Mouse (Mus musculus): ENCODE measurements around the gene Pdlim7.

The Pdlim7 gene

DNA sequence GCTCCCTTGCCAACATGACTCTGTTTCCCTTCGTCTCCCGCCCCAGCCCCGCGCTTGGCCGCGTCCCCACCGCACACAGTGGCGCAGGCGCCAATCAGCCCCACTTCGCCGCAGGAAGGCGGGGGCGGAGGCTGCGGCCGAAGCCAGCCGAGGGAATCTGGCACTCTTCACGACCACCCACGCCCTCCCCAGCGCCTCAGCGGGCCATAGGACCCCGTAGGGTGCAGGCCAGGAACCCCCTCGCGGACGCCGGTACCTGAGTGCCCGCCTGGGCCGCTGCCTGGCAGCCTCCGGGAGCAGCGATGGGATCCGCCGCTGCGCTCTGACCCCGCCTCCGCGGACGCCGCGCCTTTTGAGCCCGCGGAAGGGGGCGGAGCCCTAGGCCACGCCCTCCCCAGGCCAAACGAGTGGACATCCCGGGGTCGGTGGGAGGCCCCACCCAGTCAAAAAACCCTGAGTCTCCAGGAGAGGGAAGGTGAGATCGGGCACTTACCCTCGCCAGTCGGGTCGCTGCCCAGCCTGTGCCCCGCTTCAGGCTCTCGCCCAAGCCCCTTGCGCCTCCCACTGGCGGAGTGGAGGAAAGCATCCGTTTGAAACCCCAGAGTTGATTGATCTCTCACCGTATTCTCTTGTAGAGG, at the start of gene Pdlim7:
TSS of gene Pdlim7 (minus strand) at position 566 of the 638 bp plus-strand sequence.
- peak; percentile 84 to 86 for DNase-seq (ENCODE audit: low spot score in 2 of 2)

DNA sequence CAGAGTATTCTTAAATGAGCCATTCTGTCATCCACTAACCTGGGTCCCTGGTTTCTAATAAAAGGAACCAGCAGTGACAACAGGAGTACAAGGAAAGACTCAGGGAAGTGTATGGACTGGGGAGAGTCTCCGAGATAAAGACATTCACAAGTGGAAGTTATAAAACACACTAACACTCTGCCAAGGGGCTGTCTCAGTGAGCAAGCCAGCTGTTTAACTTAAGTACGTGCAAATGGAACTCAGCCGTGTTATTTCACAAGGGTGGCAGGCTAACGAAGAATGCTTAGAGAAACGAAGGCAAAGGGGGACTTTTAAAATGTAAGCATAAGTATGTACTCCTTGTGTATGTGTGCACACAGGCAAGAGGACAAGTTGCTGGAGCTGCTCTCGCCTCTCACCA, 44.0 kb upstream of the Pdlim7 start:
- no peak for DNase-seq (ENCODE audit: low spot score in 2 of 2)

DNA sequence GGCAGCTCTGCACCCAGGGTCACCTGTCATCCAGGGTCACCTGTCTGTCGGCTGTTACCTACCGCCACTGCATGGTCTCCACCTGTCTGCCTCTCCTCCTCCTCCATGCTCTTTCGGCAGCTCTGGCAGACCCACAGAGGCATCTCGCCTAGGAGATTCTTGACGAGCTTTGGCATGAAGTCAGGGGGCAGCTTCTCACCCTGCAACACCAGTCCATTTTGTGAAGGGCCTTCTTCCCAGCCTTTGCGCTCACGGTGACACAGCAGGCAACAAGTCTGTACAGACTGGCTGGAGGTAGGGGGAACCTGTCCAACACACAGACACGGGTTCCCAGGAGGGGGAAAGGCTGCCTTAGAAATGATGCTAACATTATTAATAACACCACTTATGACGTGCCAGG, 42.4 kb upstream of the Pdlim7 start:
- DNase-seq (ENCODE audit: low spot score in 2 of 2), result no peak

DNA sequence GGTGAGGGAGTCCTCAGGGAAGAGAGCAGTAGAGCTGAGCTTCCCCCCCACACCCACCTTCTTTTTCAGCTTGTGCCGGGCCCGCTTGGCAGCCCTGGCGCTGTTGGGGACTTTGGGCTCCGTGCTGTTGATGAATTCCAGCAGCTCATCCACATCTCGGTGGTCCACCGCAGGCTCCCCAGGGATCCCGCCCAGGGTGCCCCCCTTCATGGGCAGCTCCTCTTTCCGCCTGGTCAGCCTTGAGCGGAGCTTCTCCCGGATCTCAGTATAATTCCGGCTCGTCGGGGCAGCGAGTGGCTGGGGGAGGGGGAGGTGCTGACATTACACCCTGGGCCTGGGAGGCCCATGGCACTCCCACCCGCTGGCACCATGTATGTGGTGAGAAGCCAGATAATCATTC, 35.6 kb upstream of the Pdlim7 start:
- no peak for DNase-seq (ENCODE audit: low spot score in 2 of 2)

GRCm38 (mm10) chr13:55548426-55548825, 35.0 kb upstream of the Pdlim7 start:
- DNase-seq (ENCODE audit: low spot score in 2 of 2), result no peak

GRCm38 (mm10) chr13:55547916-55548315, 34.4 kb upstream of the Pdlim7 start:
- no peak for DNase-seq (ENCODE audit: low spot score in 2 of 2)

- no peak for DNase-seq (ENCODE audit: low spot score in 2 of 2)
These were observed 31.3 kb upstream of the Pdlim7 start for GRCm38 (mm10) chr13:55544792-55545191.

DNA sequence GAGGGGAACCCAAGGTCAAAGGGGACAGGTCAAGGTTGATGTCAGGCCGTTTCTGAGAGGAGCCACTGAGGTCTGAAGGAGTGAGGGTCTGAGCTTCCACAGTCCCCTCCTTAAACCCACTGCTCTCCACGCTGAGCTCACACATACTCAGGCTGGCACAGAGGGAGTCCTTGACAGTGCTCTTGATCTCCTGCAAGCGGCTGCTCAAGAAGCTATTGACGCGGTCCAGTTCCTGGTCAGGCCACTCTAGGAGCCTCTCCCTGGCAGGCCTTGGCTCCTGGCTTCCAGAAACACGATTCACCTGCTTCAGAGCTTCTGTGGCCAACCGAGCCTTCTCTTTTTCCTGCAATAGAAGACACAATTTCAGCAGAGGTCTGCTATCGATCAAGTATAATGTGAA, 30.0 kb upstream of the Pdlim7 start:
- no peak for DNase-seq (ENCODE audit: low spot score in 2 of 2)

DNA sequence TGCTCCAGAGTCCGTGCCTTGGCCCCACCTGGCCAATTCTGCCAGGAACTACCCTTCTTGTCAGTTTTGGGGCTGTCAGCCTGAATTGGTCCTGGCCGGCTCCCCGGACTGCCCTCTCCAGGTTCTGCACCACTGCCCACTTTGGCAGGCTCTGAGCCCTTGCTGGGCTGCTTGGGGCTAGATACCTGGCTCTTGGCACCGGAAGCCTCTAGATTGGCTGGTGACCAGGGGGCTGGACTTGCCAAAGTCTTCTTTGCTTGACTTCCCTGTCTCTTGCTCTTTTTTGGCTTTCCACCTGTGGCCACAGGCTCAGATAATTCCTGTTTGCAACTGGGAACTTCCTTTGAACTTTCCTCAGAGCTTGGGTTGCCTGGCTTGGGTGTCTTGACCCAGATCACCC, 29.4 kb upstream of the Pdlim7 start:
- no peak for DNase-seq (ENCODE audit: low spot score in 2 of 2)

DNA sequence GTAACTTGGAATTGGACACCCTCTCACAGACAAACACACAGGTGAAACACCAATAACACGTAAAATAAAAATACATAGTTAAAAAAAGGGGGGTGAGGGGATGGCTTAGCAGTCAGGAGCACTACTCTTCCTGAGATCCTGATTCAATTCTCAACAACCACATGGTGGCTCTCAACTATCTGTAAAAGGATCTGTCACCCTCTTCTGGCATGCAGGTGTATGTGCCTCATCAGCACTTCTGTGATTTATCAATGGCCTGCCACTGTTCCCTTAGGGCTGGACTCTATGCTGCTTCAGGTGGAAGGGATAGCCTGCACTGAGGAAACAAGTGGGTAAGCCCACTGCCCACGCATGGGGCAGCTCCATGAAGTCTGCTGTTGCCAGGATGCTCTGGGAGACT, 27.5 kb upstream of the Pdlim7 start:
- no peak for DNase-seq (ENCODE audit: low spot score in 2 of 2)

- peak; percentile 100 for DNase-seq (ENCODE audit: low spot score in 2 of 2)
These were observed 23.0 kb upstream of the Pdlim7 start, which contains the start of gene Ddx41 for GRCm38 (mm10) chr13:55536194-55537175. TSS of gene Ddx41 (minus strand) at chr13:55536658.

DNA sequence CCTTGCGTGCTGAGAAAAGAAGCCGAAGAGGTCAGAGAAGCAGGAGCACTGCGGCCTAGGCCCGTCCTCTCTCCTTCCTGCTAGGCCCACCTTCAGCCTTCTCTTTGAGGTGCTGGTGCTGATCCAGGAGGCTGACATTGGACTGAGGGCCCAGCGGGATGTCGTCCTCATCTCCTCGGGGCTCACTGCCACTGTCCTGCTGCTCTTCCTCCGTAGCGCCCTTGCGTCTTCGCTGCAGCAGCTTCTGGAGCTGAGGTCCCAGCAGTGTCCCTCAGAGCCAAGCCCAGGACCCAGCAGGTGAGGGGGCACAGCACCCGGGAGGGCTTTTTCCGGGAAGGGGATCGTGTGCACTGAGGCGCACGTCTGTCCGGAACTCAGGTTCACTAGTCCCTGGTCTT, 22.3 kb upstream of the Pdlim7 start:
- no peak for DNase-seq (ENCODE audit: low spot score in 2 of 2)

DNA sequence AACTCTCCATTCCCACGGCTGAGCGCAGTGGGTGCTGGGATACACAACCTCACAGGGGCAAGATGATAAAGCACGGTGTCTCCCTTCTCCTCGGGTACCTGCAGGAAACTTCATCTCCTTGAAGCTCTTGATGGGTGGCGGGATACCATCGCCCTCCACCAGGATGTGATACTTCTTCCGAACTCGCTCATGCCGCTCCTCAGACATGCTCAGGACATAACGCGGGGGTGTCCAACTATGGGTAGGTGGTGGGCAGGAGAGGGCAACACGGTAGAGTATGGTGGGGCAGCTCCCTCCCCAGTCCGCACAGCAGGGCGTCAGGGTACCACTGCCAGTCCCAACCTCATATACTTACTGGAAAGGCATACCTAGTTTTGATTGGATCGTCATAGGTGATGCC, 21.7 kb upstream of the Pdlim7 start:
- no peak for DNase-seq (ENCODE audit: low spot score in 2 of 2)

DNA sequence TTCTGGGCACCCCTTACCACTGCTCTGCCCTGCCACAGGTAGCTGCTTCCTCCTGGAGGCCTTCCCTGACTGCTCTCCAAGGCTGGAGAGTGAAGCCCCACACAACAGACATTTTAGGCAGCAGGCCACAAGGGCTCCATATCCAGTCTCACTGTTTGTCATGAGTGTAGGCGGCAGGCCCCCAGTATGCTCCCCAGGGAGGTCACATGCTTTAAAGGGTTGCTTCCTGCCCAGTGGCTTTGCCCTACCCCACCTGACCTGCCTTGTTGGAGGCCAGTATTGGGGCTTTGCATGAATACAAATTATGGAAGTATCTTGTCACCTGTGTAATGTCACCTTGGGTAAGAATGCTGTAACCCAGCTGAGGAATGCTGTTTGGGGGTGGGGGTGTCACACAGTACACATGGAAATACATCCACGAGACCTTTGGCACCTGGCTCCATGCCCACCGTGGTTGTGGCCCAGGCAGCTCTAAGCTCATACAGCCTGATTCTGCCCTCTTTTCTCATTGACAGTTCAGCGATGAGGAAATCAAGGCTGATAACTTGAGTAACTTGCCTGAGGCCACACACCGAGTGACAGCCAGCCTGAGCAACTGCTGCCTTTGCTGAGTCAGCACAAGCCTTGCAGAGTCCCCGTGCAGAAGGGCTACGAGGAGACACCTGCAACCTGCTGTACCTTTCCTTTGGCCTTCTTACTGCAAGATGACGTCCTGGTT, 15.9 kb upstream of the Pdlim7 start, which contains the start of gene Dok3:
TSS of gene Dok3 (minus strand) at position 99 of the 718 bp plus-strand sequence.
- no peak for DNase-seq (ENCODE audit: low spot score in 2 of 2)

- DNase-seq (ENCODE audit: low spot score in 2 of 2), result peak in 1 of 2 experiments; percentile 35
These were observed 14.6 kb upstream of the Pdlim7 start for GRCm38 (mm10) chr13:55527834-55528772.

- DNase-seq (ENCODE audit: low spot score in 2 of 2), result no peak
These were observed 13.7 kb upstream of the Pdlim7 start for GRCm38 (mm10) chr13:55527212-55527611.

DNA sequence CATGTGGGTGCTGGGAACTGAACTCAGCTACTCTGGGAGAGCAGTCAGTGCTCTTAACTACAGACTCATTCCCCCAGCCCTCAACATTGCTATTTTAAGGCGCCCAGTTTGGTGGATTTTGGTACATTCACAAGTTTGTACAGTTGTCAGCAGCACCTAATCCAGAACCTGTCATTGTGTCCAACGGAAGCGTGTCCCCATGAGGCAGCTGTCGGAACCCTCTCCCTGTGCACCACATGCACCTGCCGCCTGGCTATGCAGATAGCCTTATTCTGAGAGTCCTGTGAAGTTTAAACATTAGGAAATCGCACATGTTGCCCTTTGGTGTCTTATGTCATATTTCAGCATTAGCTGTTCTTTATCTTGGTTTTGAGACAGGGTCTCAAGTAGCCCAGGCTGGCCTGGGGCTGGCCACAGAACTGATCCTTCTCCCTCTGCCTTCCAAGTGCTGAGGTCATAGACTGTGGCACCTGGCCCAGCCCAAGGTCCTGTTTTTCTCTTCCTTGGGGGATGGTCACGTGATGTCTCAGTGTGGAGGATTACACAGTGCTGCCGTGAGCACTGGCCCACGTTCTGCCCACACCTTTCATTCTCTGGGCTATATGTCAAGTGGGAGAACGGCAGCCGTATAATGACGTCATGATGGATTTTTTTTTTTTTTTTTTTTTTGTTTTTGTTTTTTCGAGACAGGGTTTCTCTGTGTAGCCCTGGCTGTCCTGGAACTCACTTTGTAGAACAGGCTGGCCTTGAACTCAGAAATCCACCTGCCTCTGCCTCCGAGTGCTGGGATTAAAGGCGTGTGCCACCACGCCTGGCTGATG, 12.5 kb upstream of the Pdlim7 start:
- no peak for DNase-seq (ENCODE audit: low spot score in 2 of 2)

- DNase-seq (ENCODE audit: low spot score in 2 of 2), result no peak
These were observed 10.6 kb upstream of the Pdlim7 start for GRCm38 (mm10) chr13:55523951-55524600.

DNA sequence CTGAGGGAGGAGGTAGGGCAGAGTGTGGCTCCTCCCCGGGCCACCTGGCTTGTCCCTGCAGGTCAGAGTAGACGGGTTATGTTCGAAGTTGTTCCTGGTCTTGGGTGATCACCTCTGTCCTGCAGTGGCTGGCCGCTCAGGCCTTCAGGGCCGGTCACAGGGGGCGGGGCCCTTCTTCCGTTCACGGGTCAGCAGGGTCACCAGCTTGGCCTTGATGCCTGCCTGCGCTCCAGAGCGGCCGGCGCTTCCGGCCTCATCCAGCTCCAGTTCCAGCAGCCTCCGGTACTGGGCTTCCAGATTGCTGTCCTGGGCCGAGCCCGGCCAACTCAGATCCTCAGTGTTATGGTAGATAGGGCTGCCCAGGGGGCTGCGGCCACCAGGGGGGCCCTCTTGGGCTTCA, 9.8 kb upstream of the Pdlim7 start:
- no peak for DNase-seq (ENCODE audit: low spot score in 2 of 2)

DNA sequence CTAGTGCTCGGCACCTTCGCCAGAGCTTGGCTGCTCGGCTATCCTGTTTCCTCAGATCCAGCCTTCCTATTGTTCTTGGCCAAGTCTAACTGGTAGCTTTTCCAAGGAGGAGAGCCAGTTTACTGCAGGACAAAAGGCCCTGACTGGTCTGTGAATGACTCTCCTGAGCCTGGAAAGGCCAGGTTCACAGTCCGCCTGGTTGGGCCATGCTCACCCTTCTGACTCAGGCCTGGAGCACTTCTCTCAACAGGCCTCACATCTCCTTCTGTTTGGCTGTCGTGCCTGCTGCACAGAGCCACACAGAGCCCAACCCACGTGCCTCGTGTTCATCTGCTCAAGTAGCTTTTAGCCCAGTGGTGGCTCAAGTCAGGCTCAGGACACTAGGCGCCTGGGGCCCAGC, 9.3 kb upstream of the Pdlim7 start:
- no peak for DNase-seq (ENCODE audit: low spot score in 2 of 2)
